Mouse (Mus musculus) thymus, postnatal 10 days (tissue): ENCODE results near the gene Dhrs2.

Experiments
- DNase-seq, 2 experiments: peaks; one replicate each; pipeline ENCODE4 v3.0.0; 2021; ENCODE audit warnings: low spot score in 2 of 2

Dhrs2 gene

DNA sequence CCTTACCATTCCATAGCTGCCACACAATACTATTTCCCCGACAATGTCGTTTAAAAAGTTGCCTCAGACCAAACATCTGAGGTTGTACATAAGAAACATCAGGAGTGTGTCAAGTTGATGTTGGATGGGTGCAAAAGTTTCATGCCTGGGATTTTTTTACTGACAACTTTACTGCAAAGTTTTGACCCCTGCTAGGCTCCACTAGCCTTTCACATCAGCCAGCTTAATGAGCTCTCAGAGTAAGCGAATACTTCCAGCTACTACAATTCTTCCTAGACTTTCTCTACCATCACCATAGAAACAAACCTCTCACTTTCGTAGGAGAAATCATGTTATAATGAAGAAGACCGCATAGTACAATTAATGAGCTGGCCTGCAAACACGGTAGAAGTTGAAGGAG, 26.5 kb downstream of the Dhrs2 start:
- DNase-seq: no peak

DNA sequence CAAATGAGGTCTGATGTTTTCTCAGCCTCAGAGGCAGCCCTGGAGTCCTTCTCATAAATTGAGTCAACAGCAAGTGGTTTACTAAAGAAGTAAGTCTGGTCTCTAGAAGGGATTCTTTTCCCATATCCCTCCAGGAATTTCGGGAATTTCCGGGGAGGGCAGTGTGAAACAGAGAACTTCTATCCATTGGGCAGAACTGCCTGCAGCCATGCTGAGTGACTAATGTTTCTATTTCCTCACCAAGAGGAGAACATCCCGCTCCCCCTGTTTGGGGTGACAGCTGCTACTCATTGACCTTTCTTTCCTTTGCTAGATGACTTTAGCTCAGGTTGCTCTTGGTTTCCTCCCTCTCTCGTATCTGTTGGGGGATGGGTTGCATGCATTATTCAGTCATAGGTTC, 31.8 kb downstream of the Dhrs2 start:
- DNase-seq: no peak

GRCm38 (mm10) chr14:55255443-55255842, 33.6 kb downstream of the Dhrs2 start:
- DNase-seq: no peak

DNA sequence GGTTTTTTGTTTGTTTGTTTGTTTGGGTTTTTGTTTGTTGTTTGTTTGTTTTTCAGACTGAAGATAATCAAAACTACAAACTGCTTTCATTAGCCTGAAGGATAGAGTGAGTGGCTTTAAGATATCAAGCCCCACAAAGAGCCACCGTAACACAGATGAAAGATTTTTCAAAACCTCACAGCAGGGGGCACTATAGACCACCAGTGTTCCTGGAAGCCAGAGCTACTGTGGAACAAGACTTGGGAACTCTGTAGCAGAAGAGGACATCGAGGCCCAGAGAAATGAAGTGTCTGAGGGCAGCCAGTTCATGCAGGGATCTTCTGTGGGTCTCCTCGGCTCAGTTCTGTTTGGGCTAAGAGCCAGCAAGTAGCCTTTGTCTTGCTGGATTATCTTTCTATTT, 49.4 kb downstream of the Dhrs2 start:
- DNase-seq: peak in 1 of 2 experiments; percentile 42

DNA sequence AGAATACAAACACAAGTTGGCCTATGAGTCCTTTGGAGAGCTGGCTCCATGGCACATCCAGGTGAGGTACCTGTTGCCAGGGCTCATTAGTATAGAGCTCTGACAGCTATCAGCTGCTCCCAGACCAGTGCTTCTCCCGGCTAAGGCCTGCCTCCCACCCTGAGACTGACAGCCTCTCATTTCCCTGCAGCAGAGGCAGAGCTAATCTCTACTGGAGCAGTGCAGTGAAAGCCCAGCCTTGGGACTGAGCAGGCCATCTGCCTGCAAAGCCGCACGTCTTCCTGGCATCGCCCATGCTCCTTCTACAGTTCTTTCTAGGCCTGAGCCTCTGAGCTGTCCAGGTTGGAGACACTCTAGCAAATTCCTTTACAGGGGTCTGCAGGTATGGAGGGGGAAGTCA, 51.2 kb downstream of the Dhrs2 start:
- no peak for DNase-seq

- DNase-seq: no peak
Measured at GRCm38 (mm10) chr14:55274810-55275209, 53.0 kb downstream of the Dhrs2 start.

DNA sequence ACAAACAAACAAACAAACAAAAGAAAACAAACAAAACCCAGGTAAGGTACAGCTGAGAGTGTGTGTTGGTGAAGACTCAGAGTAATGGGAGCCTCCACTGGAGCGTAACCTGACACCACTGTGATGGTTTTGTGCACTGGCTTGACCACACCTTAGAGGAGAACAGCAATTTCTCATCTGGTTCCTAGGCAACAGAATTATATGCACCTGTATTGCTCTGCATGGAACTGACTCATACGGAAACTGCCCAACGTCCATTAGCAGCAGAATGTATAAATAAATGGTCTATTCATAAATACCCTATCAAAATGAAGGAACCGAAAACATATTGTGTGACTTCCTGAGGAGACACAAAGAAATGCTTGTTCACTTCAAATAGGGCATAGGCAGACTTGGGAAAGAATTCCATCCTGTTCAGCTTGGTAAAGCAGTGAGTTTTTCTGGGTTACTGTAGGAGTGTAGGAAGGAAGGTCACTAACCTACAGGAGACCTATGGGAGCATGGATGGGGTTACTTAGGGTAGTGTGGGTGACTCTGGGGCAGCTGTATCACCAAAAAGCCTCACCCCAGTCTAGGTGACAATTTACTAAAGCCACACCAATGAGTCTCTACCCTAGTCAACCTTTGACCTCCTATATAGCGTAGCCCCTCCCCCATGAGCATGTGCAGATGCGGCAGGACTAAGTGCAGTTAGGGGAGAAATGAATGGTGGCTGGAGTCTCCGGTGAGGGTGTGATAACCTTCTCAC, 57.7 kb downstream of the Dhrs2 start:
- DNase-seq: no peak
